Mouse (Mus musculus): ENCODE measurements around the gene Borcs8.

Gene Borcs8

GRCm38 (mm10) chr8:70134086-70134485 is 5.2 kb upstream of the Borcs8 start:
- ATAC-seq (ENCODE audit: low TSS enrichment) = no peak

- no peak for ATAC-seq (ENCODE audit: low TSS enrichment)
These were observed 4.4 kb upstream of the Borcs8 start for GRCm38 (mm10) chr8:70134931-70135330.

DNA sequence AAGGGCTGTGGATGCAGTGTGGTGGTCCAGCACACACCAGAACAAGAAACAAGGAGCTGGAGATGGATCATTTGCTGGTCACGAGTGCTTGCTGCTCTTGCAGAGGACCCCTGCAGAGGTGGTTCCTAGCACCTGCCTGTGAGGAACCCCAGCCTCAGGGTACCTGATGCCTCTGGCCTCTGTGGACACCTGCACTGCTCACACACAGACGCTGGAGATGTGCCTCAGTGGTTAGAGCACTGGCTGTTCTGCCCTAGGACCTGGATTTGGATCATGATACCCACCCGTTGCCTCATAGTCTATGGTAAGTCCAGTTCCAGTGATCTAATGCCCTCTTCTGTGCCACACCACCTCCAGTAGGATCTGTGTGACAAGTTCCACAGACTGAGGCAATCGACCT is 2.7 kb upstream of the Borcs8 start:
- ATAC-seq (ENCODE audit: low TSS enrichment) = no peak

DNA sequence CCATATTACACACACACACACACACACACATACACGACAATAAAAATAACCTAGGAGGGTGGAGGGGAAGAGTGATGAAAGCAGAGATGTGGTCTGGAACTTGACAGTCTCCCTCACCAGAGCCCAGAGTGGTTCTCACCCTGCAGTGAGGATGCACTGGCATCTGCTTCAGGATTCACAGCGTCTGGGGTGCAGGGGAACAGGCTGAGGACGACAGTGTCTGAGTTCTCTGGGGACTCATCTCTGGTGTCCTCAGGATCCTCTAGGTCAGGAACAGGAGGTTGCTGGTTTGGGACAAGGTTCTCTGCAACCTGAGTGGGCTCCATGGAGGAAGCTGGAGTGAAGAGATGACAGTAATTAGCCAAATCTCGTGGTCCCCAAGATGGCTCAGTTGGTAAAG is 1.4 kb upstream of the Borcs8 start:
- ATAC-seq (ENCODE audit: low TSS enrichment) = no peak

DNA sequence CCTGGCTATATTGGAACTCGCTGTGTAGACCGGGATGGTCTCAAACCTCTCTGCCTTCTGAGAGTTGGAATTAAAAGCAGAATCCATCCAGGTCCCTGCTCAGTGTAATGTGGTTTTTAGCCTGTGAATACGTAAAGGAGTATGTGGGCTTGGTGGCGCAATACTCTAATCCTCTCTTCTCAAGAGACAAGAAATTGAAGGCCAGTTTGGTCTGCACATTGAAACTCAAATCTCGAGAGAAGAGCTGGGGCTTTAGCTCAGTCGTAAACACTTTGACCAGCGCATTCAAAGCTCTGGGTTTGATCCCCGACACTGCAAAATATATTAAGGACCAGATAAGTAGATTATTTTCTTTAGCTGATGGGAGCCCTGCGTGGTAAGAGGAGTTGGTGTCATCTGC is 682 bp downstream of the Borcs8 start:
- ATAC-seq (ENCODE audit: low TSS enrichment) = no peak; the same call in 1 of the 2 replicates

GRCm38 (mm10) chr8:70147678-70148607 is 8.6 kb downstream of the Borcs8 start:
- ATAC-seq (ENCODE audit: low TSS enrichment) = no peak

GRCm38 (mm10) chr8:70150158-70150557 is 10.9 kb downstream of the Borcs8 start:
- ATAC-seq (ENCODE audit: low TSS enrichment) = no peak

DNA sequence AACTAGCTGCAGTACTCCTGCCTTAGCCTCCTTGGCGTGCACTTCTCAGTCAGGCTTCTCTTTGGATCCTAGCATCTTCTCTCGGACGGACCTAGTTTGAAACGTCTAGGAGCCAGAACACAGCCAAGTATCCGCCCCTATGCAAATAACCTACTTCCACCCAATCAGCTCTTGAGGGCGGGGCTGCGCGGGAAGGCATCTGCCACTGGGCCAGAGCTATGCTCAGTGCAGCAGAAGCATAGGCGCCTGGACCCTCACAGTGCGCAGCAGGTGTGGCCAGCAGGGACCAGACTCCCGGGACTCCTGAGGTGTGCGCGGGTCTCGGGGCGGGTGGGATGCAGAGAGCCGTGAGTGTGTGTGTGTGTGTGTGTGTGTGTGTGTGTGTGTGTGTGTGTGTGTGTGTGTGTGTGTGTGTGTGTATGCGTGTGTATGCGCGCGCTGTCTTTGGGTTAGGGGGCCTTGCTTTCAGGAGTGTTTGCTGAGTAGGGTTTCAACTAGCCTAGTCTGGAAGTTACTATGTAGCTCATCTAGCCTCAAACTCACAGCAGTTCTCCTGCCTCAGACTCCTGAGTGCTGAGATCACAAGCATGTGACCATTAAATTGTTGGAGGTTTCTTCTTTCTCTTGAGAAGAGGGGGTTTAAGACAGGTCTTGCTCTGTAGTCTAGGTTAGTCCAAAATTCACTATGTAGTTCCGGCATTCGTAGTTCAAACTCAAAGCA is 13.4 kb downstream of the Borcs8 start:
- peak; percentile 84 for ATAC-seq (ENCODE audit: low TSS enrichment)

DNA sequence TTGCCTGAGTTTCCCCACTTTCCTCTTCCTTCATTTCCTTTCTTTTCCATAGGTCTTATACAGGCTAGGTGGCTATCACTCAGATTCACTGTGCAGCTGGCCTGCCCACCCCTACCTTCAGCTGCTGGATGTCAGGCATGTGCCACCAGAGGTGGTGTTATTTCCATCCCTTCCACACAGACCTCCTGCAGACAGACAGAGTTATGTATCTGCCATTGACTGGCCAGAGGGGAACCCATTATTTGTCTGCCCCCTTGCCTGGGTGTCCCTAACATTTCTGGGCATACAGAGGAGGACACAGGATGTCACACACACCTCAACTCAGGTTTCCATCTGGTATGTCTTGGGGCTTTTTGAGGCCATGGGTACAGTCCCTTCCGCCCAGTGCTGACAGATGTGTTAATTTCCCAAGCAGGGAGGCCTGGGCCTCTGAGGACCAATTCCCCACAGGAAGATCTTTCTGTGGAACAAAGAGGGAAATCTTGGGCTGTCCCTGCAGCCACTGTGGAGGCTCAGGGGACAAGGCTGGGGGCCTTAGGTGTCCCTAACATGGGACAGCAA is 18.0 kb downstream of the Borcs8 start:
- no peak for ATAC-seq (ENCODE audit: low TSS enrichment)

DNA sequence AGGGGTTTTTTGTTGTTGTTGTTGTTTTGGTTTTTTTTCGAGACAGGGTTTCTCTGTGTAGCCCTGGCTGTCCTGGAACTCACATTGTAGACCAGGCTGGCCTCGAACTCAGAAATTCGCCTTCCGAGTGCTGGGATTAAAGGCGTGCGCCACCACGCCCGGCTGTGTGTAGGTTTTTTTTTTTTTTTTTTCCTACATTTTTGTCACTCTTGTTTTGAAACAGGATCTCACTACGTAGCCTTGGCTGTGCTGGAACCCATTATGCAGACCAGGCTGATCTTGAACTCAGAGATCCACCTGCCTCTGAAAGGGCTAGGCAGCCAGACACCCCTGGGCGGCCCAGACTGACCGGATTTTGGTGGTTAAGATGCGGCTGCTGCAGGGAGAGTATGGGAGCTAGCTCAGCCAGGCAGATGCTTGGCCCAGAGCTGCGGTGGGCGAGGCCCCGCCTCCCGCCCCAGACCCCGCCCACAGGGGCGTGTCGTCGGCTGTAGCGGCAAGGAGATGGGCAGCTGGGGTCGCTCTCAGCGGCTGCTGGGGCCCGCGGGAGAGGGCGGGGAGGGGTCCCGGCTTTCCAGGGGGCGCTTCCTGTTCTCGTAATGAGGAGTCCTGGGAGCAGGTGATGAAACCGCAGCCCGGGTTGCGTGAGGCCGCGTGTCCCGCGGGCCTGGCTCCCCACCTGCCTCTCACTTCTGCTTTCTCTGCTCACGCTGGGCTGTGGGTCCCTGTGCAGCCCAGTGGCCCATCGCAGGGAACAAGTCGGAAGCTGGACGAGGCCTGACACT is 19.0 kb downstream of the Borcs8 start:
- peak; percentile 90 for ATAC-seq (ENCODE audit: low TSS enrichment)

GRCm38 (mm10) chr8:70159211-70159610 is 19.9 kb downstream of the Borcs8 start:
- ATAC-seq (ENCODE audit: low TSS enrichment) = no peak

- no peak for ATAC-seq (ENCODE audit: low TSS enrichment)
These were observed 20.7 kb downstream of the Borcs8 start for GRCm38 (mm10) chr8:70160015-70160414.

GRCm38 (mm10) chr8:70163316-70163715 is 24.0 kb downstream of the Borcs8 start:
- ATAC-seq (ENCODE audit: low TSS enrichment) = no peak

DNA sequence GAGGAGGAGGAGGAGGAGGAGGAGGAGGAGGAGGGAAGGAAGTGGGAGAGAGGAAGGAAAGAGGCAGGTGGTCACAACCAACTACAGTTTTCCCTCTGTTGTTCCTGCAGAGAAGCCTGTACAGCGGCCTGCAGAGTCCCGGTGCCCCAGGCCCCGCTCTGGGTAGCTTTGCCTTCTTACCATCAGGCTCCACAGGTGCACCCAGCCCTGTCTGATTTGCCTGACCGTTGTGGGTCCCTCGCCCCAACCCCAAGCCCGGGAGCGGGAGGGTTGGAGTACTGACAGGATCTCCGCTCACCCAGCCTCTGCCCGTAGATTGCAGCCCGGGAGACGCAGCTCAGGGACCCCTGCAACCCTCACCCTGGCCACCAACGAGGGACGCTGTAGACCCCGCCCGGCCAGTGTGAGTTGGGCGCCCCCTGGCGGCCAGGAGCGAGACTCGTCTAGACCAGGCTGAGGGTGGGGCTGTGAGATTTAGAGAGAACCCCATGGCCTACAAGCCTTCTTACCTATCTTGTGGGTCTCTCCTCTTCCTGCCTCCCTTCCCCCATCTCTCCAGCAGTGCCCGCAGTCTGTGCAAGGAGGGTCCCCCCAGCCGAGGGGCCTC is 27.3 kb downstream of the Borcs8 start:
- ATAC-seq (ENCODE audit: low TSS enrichment) = peak; percentile 66

- ATAC-seq (ENCODE audit: low TSS enrichment) = no peak
These were observed 30.8 kb downstream of the Borcs8 start for GRCm38 (mm10) chr8:70170116-70170515.

DNA sequence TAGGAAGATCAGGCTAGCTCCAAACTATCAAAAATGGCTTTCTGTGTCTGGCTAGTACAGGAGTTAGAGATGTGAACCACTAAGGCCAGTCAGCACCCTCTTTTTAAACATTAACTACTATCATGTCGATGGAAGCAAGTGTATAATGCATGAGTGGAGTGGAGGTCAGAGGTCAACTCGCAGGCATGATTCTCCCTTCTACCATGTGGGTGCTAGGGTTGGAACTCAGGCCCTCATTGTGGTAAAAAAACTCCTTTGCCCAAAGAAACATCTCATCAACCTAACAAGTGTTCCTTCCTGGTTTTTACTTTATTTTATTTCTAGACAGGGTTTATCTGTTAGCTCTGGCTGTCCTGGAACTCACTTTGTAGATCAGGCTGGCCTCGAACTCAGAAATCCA is 31.4 kb downstream of the Borcs8 start:
- ATAC-seq (ENCODE audit: low TSS enrichment) = no peak

GRCm38 (mm10) chr8:70171240-70171639 is 31.9 kb downstream of the Borcs8 start:
- no peak for ATAC-seq (ENCODE audit: low TSS enrichment)

GRCm38 (mm10) chr8:70172043-70172681 is 32.9 kb downstream of the Borcs8 start, which contains the start of gene Tmem161a:
Gene Tmem161a (plus strand): TSS chr8:70172356.
- ATAC-seq (ENCODE audit: low TSS enrichment) = peak; percentile 98

DNA sequence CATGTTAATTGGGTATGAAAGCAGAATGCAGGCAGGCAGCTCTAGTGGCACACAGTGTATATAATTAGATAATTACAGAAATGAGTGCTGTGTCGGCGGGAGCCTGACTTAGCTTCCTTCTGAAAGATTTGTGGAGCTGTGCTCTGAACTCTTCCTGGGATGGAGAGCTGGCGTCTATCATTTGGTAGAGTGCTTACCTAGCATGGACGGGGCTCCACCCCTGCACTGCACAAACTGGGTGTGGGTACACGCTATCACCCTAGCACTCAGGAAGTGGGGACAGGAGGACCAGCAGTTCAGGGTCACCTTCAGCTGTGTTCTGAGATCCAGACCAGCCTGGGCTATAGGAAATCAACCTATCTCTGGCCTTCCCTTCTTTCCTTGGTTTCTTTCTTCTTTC is 34.0 kb downstream of the Borcs8 start:
- ATAC-seq (ENCODE audit: low TSS enrichment) = no peak

DNA sequence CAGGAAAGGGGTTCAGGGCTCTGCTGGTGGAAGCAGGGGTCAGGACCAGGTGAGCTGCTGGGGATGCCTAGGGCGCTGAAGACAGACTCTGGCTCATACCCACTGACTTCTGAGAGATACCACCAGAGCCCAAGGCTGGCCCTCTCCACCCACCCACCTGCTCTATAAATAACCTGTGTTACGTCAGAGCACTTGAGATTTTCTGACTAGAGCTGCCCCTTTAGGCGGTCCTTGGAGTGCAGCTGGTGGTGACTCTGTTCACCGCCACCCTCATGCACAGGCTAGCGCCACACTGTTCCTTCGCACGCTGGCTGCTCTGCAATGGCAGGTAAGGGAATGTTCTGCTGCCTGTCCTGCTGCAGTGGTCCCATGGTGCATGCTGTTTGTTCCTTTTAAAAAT is 34.8 kb downstream of the Borcs8 start:
- peak; percentile 10; the same call in 1 of the 2 replicates for ATAC-seq (ENCODE audit: low TSS enrichment)

DNA sequence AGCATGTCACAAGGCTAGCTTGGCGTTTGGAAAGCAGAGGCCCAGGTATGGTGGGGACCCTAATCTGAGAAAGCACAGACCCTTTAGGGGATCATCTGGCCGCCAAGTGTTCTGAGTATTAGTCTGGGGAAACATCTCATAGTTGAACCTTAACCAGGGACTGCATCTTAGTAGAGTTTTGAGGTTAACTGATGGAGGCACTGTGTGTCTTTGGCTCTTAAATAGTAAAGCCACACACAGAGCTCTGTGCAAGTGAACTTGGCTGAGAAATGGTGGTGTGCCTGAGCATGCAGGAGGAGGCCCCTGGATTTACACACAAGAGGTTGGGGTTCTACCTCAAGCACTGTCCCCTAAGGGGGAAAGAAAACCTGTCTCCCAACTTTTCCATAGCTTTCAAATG is 38.9 kb downstream of the Borcs8 start:
- ATAC-seq (ENCODE audit: low TSS enrichment) = no peak
